Mouse (Mus musculus) gastrocnemius, postnatal 14 days (tissue): ENCODE results near the gene Il17ra. TPM values are rescaled to one million over a fixed set of nuclear protein-coding genes. Genes with fewer than 3 reads are reported as not detected.

Experiments used
- DNase-seq: peaks from one replicate; pipeline ENCODE4 v3.0.0; 2021; ENCODE audit warnings: mixed read lengths
- intact Hi-C: fragments of 180-260 bp; cut with DNase I; formaldehyde crosslinking; loops from one replicate; pipeline ENCODE4 v1.15.1; 2025; ENCODE audit warnings: low total_unique reads
- long read RNA-seq, 2 experiments: library from polyadenylated mRNA; stranded (forward); transcript quantifications; one replicate each; pipeline ENCODE4 v2.0.0; 2021
- total RNA-seq, 2 experiments: library from RNA; stranded (reverse); gene quantifications; 2 replicates each; pipeline ENCODE4 v1.2.3; 2021

Gene Il17ra
- total RNA-seq, result 1 to 10 TPM; 2.1 to 3.3 TPM
- long read RNA-seq, experiment 1, partial matches to known transcripts, result 0 of 2 reads
- long read RNA-seq, experiment 1, other reads (novel, unspliced or antisense), result 2 of 2 reads
- long read RNA-seq, experiment 2, result 0 reads

DNA sequence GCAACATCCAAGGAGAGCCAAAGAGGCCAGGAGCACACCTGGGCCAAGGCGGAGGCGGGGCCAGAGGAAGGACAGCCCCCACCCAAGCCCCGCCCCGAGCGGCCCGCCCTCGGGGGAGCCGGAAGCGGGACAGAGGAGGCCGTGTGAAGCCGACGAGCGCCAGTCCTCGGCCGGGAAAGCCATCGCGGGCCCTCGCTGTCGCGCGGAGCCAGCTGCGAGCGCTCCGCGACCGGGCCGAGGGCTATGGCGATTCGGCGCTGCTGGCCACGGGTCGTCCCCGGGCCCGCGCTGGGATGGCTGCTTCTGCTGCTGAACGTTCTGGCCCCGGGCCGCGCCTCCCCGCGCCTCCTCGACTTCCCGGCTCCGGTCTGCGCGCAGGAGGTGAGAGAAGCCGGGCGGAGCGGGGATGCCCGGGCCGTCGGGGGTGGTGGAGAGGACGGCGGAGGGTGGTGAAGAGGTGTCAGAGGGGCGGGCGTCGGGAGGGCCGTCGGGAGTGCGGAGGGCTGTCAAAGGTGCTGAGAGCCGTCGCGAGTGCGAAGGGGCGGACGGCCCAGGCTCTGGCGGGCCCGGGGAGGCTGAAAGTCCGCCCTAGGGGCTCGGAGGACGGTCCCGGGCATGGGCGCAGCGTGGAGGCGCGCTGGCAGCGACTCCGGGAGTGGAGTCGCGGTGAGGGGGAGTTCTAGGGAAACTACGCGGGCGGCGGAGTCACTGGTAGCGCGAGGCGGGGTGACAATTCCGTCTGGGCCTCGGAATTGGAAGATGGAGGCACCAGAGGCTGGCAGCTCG, at the start of gene Il17ra:
Gene Il17ra (plus strand): TSS at position 162 of the 786 bp plus-strand sequence.
- peak; percentile 70 for DNase-seq
- intact Hi-C loops, result no loop called here

DNA sequence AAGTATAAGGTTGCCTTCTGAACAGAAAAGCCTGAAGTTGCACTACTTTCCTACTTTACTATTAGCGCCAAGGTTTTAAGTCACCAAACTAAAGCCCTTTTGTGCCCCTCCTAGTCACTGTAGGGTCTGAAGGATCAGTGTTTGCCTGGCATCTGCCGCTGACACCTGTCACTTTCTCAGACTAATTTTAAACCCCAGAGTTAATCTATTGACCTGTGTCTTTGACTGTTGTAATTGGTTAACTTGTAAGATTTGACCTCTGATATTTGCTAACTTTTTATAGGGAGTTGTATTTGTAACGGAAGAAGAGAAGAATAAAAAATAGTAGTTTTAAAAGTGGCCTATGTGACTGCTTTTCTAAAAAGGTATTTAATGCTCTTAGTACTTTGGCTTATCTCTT, 24.9 kb upstream of the Il17ra start:
- DNase-seq, result no peak
- intact Hi-C loops, result no loop called here

DNA sequence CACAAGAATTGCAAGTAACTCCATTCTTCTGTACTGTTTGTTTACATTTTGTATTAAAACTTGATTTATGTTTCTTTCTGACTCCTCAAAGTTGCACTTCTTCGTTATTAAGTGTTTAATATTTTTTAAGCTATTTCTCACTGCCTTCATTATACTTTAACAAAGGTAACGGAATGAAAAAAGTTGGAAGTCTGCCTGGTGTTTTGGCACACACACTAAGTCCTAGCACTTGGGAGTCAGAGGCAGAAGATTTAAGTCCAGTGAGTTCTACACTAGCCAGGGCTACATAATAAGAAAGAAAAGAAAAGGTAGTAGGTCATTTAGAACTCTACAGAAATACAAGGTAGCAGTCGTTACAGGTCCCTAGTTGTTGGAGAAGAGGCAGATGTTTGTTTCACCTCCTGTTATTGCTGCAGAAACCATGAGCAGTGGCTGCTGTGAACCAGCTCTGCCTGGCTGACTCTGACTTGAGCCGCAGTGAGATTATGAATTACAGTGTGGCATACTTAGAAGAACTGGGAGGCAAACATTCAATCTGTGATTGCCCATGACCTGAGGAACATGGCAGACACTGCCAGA, 20.8 kb upstream of the Il17ra start:
- intact Hi-C loops, result loop anchor here (2.0 kb wide), 1 partner anchor 15 kb away; no protein-coding TSS in a partner anchor

DNA sequence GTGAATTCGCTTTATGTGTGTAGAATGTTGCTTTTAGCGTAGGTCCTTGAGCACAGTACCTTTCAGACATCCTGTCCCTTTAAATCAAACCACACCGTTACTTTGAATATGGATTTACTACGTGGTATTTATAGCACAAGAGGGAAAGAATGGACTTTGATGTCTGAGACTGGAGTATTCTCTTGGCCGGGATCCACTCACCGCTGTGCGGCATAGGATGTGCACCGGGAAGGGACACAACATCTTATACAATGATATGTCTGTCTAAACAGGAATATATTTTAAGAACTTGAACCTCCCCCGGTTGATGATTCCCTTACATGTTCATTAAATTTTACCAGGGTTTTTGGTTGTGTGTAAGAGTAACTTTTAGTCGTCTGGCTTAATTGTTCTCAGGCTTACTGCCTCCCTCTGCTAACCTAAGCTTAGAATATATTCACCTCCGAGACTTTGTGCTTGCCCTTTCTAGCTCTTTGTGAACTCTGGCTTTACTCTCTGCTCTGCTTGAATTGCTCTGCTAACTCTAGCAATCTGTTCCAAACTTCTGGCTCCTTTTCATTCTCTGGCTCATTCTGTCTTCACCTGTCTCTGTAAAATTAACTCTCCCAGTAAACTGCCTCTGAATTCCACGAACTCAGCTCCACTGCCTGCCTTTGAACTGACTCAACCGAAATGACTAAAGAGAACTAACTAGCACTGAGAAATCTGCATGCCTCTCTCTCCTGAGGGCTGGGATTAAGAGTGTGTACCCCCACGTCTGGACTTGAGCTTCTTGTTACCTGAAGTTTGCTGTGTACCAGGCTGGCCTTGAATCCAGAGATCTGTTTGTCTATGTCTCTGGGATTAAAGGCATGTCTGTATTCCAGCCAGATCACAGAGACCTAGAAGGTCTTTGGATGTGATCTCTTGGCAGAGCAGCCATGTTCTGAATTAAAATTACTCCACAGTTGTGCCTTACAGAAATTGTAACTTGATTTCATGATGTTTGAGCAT, 19.4 kb upstream of the Il17ra start:
- intact Hi-C loops, result loop anchor here (2.0 kb wide), 1 partner anchor 17 kb away; no protein-coding TSS in a partner anchor
- DNase-seq, result no peak

More for the DNA sequence above, 20.8 kb upstream of the Il17ra start:
- DNase-seq, result no peak

DNA sequence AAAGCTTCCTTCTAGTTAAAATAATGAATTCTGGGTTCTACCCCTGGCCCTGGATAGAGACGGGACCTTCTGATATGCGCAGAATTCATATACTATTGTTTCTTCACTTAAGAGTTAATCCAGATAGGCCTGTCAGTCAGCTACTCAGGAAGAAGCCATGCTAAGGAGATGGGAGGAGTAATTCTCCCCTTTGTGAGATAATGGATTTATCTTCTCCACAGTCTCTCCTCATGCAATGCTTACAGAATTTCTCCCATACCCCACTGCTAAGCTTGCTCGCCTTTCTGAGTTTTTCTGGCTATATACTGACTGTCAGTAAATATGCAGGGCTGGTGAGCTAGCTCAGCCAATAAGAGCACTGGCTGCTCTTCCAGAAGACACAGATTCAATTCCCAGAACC, 12.8 kb upstream of the Il17ra start:
- intact Hi-C loops, result no loop called here
- DNase-seq, result no peak

DNA sequence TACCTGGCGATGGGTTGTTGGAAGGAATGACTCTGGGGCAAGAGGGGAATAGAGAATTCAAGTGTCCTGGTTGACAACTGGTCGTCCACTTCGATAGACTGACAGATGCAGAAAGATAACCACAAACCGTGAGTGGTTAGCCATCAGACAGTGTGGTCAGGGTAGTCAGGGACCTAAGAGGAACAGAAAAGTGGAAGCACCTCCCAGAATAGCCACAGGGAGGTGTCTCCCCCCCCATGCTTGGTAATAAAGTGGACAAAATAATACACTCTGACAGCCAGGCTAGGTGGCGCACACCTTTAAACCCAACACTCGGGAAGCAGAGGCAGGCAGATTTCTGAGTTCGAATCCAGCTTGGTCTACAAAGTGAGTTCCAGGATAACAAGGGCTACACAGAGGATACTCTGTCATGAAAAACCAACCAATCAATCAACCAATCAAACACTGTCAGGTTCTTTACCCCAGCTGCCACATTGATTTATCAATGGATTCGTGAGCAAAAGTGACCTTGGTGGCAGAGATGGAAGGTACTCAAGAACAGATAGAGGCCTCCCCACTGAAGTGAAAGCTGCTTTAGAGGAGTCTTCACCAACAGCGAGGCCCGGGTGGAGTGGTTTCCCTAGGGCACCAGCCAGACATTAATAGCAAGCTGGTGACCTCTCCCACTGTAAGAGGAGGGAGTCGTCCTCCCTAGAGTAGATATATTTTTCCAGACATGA, 10.5 kb upstream of the Il17ra start:
- intact Hi-C loops, result no loop called here
- DNase-seq, result no peak

DNA sequence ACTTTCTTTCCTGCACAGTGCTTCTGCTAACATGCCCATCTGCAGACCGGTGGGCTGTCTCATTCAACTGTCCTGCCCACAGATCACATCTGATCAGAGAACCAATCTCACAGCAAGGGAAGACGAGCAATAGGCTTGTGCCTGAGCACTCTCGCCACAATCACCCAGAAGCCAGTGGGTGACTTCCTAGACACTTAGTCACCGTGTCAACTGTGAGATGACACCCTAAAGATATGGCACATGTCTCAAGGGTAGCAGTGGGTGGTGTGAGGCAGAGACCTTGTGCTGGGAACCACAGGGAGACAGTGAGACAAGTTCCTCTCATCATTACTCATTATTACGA, 10.0 kb upstream of the Il17ra start:
- no peak for DNase-seq

DNA sequence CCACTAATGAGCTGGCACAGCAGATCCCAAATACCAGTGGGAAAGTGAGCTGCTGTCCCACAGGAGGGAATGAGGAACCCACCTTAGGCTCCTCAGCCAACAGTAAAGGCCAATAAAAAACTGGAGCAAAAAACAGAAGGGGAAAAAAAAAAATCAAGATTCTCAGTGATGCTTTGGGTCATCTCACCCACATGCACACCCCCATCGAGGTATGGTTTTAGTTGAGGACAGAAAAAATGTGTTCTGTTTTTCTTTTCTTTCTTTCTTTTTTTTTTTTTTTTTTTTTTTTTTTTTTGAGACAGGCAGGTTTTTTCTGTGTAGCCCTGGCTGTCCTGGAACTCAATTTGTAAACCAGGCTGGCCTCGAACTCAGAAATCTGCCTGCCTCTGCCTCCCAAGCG, 9.5 kb upstream of the Il17ra start:
- no peak for DNase-seq
- intact Hi-C loops, result no loop called here

More for the DNA sequence above, 10.0 kb upstream of the Il17ra start:
- intact Hi-C loops, result no loop called here

GRCm38 (mm10) chr6:120454627-120455077, 8.4 kb upstream of the Il17ra start:
- intact Hi-C loops, result no loop called here
- DNase-seq, result no peak

GRCm38 (mm10) chr6:120457074-120457473, 6.0 kb upstream of the Il17ra start:
- DNase-seq, result no peak
- intact Hi-C loops, result no loop called here

DNA sequence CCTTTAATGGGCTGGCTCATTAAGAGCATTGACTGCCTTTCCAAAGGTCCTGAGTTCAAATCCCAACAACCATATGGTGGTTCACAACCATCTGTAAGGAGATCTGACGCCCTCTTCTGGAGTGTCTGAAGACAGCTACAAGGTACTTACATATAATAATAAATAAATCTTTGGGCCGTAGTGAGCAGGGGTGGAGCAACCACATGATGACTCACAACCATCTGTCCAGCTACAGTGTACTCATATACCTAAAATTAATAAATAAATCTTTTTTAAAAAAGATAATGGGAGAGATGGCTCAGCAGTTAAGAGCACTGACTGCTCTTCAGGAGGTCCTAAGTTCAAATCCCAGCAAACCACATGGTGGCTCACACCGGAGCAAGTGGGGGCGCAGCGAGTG, 5.3 kb upstream of the Il17ra start:
- intact Hi-C loops, result no loop called here
- DNase-seq, result no peak

DNA sequence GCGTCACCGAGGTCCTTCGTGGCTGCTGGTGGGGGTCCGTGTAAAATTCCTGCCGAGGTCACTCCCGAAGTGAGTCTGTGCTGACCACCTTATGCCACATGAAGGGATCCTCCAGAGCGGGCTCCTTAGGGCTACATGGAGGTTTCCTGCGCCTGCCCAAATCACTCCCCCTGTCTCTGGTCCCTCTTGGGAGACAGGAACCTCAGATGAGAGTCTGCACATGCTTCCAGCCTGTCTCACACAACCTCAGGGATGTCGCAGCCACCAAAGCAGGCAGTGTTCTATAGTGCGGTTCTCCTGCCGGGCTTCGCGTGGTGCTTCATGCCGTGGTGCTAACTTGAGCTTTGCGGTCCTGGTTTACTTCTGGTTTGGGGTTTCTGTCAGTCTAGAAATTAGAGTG, 1.8 kb upstream of the Il17ra start:
- DNase-seq, result no peak

GRCm38 (mm10) chr6:120462251-120462650, 796 bp upstream of the Il17ra start:
- intact Hi-C loops, result no loop called here
- no peak for DNase-seq

More for the DNA sequence above, 1.8 kb upstream of the Il17ra start:
- intact Hi-C loops, result no loop called here

- intact Hi-C loops, result no loop called here
Measured at GRCm38 (mm10) chr6:120463884-120464283, 837 bp downstream of the Il17ra start.

GRCm38 (mm10) chr6:120464406-120464939, 1.4 kb downstream of the Il17ra start:
- DNase-seq, result no peak
- intact Hi-C loops, result no loop called here

More at GRCm38 (mm10) chr6:120463884-120464283, 837 bp downstream of the Il17ra start:
- DNase-seq, result no peak

- intact Hi-C loops, result no loop called here
- no peak for DNase-seq
Measured at GRCm38 (mm10) chr6:120465393-120465792, 2.3 kb downstream of the Il17ra start.

- intact Hi-C loops, result no loop called here
Measured at GRCm38 (mm10) chr6:120466609-120467329, 3.7 kb downstream of the Il17ra start.

DNA sequence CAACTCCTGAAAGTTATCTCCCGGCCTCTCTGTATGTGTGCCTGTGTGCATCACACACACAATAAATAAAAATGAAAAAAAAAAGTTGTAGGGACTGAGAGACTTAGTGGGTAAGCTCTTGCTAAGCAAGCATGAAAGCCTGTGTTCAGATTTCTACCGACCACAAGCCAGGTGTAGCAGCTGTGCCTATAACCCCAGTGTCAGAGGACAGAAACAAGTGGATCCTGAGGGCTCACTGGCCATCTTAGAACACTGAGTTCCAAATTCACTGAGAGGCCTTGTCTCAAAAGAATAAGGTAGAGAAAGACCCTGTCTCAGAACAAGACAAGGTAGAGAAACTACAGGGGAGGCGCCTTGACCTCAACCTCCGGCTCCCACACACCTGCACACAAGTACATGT, 5.2 kb downstream of the Il17ra start:
- no peak for DNase-seq
- intact Hi-C loops, result no loop called here

More at GRCm38 (mm10) chr6:120466609-120467329, 3.7 kb downstream of the Il17ra start:
- DNase-seq, result no peak
